Mouse (Mus musculus) retina, postnatal 7 days (tissue): Measurements from ENCODE around the gene Crlf2.

Experiments
- DNase-seq: peaks from one replicate; pipeline ENCODE4 v3.0.0-alpha.2; 2012; ENCODE audit warnings: low read depth, low spot score

Gene Crlf2

GRCm38 (mm10) chr5:109558404-109559160, at the start of gene Crlf2:
TSS of gene Crlf2 (minus strand) at chr5:109558993.
- DNase-seq, result peak; percentile 82

DNA sequence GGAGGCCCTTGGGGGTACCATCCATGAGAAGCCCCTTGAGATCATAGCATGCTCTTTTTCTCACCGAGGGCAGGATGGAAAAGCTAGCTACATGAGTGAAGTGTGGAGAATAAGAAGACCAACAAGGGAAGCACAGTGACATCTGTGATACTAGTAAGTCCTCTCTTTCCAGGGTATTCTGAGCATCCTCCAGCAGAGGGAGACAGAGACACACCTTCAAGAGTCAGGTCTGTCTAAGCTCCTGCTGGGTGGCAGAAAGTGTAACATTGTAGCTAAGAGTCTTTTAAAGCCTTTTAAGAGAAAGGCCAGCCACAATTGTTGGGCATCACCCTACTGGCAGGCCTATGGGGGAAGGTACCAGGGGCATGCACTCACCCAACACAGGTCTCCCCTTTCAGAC, 43.8 kb upstream of the Crlf2 start:
- DNase-seq, result peak; percentile 67

GRCm38 (mm10) chr5:109601080-109601479, 42.3 kb upstream of the Crlf2 start:
- peak; percentile 8 for DNase-seq

DNA sequence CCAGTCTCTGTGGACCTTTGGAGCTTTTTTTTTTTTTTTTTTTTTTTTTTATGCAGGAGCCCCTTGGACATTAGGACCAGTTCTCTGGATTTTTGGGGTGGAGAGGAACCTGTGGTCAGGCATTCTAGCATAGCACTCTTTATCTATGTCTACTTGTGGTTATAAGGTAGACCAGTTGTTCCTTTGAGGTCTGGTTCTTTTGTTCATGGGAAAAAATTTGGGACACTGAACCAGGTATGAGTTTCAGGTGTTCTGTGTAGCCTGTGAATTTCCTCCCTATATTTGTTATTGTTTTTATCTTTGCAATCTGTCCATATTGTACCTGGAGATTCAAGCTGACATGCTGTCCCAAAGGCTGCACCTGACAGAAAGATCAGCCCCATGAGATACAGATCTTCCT, 40.1 kb upstream of the Crlf2 start:
- peak; percentile 5 for DNase-seq

GRCm38 (mm10) chr5:109596647-109597046, 37.9 kb upstream of the Crlf2 start:
- DNase-seq, result no peak

DNA sequence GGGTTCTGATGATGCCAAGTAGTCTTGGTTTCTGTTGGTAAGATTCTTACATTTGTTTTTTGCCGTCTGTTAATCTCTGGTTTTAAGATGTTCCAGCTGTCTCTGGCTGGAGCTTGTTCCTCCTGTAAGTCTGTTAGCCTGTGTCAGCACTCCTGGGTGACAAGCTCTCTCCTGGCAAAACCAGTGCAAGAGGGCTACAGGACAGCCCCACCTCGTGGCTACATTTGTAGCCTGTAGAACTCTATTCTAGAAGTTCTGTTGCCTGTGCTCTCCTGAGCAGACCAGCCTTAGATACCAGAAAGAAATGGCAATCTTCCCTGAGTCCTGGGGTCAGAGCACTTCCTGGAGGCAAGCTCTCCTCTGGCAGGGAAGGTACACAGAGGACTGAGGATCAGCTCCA, 4.0 kb upstream of the Crlf2 start:
- no peak for DNase-seq

GRCm38 (mm10) chr5:109559191-109559590, 398 bp upstream of the Crlf2 start:
- DNase-seq, result no peak

DNA sequence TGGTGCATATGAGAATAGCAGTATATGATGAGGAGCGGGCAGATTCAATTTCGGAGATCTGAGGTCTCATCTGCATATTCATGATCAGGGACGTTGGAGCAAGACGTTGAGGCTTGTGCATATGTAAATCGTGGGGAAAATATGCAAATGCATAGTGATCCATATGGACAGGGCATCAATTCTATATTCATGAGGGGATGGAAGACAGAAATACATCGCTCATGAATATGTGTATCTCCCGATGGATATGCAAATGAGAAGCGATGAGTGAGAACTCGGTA, 730 bp downstream of the Crlf2 start:
- DNase-seq, result no peak

GRCm38 (mm10) chr5:109557321-109558122, 1.3 kb downstream of the Crlf2 start:
- no peak for DNase-seq

- DNase-seq, result peak; percentile 98
Measured at GRCm38 (mm10) chr5:109556591-109557320, 2.0 kb downstream of the Crlf2 start.

GRCm38 (mm10) chr5:109555676-109556571, 2.9 kb downstream of the Crlf2 start:
- DNase-seq, result no peak

- no peak for DNase-seq
Measured at GRCm38 (mm10) chr5:109555236-109555675, 3.5 kb downstream of the Crlf2 start.

- DNase-seq, result no peak
Measured at GRCm38 (mm10) chr5:109554091-109555050, 4.4 kb downstream of the Crlf2 start.

DNA sequence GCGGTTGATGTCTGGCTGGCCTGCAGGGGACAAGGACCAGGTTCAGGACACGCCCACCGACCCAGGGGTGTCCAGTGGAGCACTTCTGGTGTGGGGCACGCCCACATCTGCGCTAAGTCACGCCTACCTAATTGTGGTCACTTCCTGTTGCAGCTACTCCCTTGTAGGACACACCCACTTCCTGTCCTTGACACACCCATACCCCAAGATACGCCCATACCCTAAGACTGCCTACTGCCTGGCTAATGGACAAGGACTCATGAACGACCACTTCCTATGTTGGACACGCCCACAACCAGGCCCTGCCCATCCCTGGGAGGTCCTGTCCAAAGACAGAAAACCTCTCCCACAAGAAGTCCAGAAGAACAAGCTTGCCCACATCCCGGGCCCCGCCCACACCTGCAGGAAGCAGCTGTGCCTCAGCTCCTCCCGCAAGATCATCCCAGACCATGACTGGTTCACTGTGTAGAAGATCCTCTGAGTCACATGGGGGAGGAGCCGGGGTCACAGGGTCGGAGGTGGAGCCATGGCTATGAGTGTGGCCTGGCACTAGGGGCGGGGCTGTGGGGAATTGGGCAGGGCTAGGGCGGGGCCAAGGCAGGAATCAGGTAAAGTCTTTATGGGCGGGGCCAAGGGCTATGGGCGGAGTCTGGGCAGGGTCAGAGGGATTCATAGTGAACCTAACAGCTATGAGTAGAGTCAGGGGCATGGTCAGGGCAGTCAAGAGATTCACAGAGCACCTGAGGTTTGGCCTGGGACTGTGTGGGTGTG, 5.4 kb downstream of the Crlf2 start:
- DNase-seq, result no peak

GRCm38 (mm10) chr5:109552541-109552940, 6.3 kb downstream of the Crlf2 start:
- no peak for DNase-seq

GRCm38 (mm10) chr5:109552116-109552515, 6.7 kb downstream of the Crlf2 start:
- no peak for DNase-seq

- DNase-seq, result no peak
Measured at GRCm38 (mm10) chr5:109551041-109551765, 7.6 kb downstream of the Crlf2 start.

GRCm38 (mm10) chr5:109550225-109550935, 8.4 kb downstream of the Crlf2 start:
- DNase-seq, result no peak
